Mouse (Mus musculus) cerebellum, adult 2 months (tissue): Measurements from ENCODE around the gene Ifnar2.

ENCODE experiments used
- CTCF ChIP-seq: fragments of 200-500 bp; IDR thresholded peaks from 2 replicates; pipeline ENCODE4 v1.5.1; 2011; ENCODE audit warnings: low read depth, mild to moderate bottlenecking, control low read depth, low read length, moderate library complexity, borderline replicate concordance; ENCODE audit not compliant: insufficient read depth
- POLR2A ChIP-seq: fragments of 200-500 bp; IDR thresholded peaks from 2 replicates; pipeline ENCODE4 v1.6.1; 2011; ENCODE audit warnings: low read length, control low read depth, borderline replicate concordance; ENCODE audit not compliant: insufficient read depth

- TF ChIP-seq CTCF (no peak), POLR2A (no peak)
Observed at GRCm38 (mm10) chr16:91355160-91355559, 17.4 kb upstream of the Ifnar2 start.
